Mouse (Mus musculus) gastrocnemius, adult 18-20 months (tissue): ENCODE measurements at regions not wholly inside any gene's neighbourhood (a gene's known extent, or its start where the extent isn't known, plus 50 kb on each side); places are given as distances from the start of the nearest gene placed in this dataset.

Source experiments
- DNase-seq: peaks from one replicate; pipeline ENCODE4 v3.0.0; 2021; ENCODE audit warnings: low spot score

DNA sequence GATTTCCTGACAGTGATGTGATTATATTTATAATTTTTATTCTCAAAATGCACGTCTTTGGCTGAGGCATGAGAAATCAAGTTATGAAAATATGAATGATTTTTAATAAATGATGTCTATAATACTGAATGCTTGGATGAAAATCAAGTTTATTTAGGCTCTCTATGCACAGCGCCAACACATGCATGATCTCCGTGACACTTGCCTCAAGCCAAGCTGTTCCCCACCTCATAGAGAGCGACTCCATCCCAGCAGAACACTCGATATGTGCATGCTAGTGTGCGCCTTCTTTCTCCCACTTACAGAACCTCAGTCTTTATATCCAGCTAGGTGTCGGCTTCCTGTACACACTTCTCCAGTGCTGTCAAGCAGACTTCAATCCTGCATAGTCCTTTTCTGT is 139.8 kb upstream of the Gm9833 start:
- DNase-seq: no peak

DNA sequence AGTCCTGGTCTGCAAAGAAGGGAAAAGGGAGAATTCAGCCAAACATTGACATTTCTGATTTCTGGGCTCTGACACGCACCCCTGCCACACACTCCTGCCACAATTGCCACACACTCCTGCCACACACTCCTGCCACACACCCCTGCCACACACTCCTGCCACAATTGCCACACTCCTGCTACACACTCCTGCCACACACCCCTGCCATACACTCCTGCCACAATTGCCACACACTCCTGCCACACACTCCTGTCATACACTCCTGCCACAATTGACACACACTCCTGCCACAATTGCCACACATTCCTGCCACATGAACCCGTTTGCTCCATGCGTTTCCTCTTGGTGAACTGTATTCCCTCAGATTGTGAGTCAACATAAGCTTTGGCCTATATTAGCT is 130.0 kb upstream of the Gm9833 start:
- DNase-seq: no peak

GRCm38 (mm10) chr3:9959716-9960661 is 127.9 kb upstream of the Gm9833 start:
- DNase-seq: no peak

DNA sequence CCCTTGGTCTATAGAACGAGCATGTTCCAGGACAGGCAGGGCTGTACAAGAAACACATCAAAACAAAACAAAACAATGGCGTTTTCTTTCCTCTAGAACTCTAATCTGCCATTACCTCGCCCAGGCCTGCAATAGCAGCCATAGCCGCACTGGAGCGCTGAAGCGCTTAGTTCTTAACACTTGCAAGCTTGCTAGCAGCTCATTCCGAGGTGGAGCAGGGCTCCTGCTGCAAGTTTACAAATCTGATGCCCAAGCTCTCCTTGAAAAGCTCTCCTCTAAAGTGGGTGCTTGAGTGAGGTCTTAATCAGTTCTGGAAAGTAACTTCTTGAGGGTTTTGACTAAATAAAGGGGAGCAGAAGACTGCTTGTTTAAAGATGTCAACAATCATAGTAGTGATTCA is 127.2 kb upstream of the Gm9833 start:
- DNase-seq: no peak
